ENCODE assay signal across 18 mouse cellular contexts in the genomic region with DNA sequence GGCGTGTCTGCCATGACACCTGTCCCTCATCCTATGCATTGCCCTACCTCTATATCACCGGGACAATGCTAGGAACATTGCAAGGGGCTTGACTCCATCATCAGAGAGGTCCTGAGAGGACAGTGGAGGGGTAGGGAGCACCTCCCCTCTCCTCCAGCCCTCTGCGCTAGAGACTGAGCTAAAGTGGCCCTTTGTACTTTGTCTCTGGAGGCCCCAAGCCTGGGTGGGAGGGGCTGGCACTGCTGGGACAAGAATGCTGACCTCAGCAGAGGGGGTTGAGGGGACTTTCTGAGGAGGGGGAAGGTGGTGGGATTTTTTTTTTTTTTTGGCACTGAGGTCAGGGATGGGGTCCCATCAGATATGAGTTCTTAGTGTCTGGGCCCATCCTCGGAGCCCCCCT. TPM values are rescaled to one million over a fixed set of nuclear protein-coding genes. Genes with fewer than 3 reads are reported as not detected.
DNase-seq lines count a peak whose midpoint lies in the region; ATAC-seq and TF ChIP-seq lines count a peak whose summit lies in the region.
"Had no signal": no experiment of that assay in that cellular context is flagged by ENCODE, and none has a peak within 500 bp of the region (broad histone marks: within the 10 kb centered on the region; RNA-seq: fewer than 3 reads in every experiment).

No protein-coding gene starts in this region.

- no peak overlapping the region for H3K4me3 ChIP-seq in embryonic facial prominence, embryonic 12.5 days
- no peak overlapping the region for H3K4me3 ChIP-seq in embryonic facial prominence, embryonic 10.5 days
- H3K4me3 ChIP-seq in neural tube, embryonic 13.5 days = no peak overlapping the region
- H3K4me3 ChIP-seq in kidney, postnatal 0 days (replicated peaks; ENCODE audit: low read depth, low read length) = no peak overlapping the region
- H3K4me3 ChIP-seq: forebrain, embryonic 12.5 days; liver, embryonic 13.5 days; neural tube, embryonic 15.5 days had no signal

- TF ChIP-seq CTCF in kidney, postnatal 0 days (IDR thresholded peaks at IDR 0.05; ENCODE audit: low read depth) = no peak

- no peaks in the 10 kb centered on the region for H3K27me3 ChIP-seq in embryonic facial prominence, embryonic 12.5 days
- no peaks in the 10 kb centered on the region for H3K27me3 ChIP-seq in embryonic facial prominence, embryonic 10.5 days (replicated peaks; ENCODE audit: low read depth, poor library complexity, severe bottlenecking)
- no peaks in the 10 kb centered on the region for H3K27me3 ChIP-seq in neural tube, embryonic 13.5 days
- no peaks in the 10 kb centered on the region for H3K27me3 ChIP-seq in kidney, postnatal 0 days (ENCODE audit: insufficient read depth, low read length)
- H3K27me3 ChIP-seq: forebrain, embryonic 12.5 days; neural tube, embryonic 15.5 days had no signal

- 63% methylated on average over 4 of the region's 4 CpGs for WGBS in embryonic facial prominence, embryonic 12.5 days
- 66% methylated on average over 4 of the region's 4 CpGs for WGBS in embryonic facial prominence, embryonic 10.5 days
- WGBS in neural tube, embryonic 13.5 days = 69% methylated on average over 4 of the region's 4 CpGs
- WGBS in kidney, postnatal 0 days = 71% methylated on average over 4 of the region's 4 CpGs

- H3K4me1 ChIP-seq in embryonic facial prominence, embryonic 12.5 days = peaks cover 6% of the 10 kb centered on the region; the same call in 1 of the 2 replicates
- H3K4me1 ChIP-seq in embryonic facial prominence, embryonic 10.5 days = peaks cover 17% of the 10 kb centered on the region
- H3K4me1 ChIP-seq in neural tube, embryonic 13.5 days (replicated peaks) = peaks cover 42% of the 10 kb centered on the region
- peaks cover 12% of the 10 kb centered on the region; the same call in 1 of the 2 replicates for H3K4me1 ChIP-seq in kidney, postnatal 0 days (replicated peaks; ENCODE audit: insufficient read depth, low read length)

- no peaks in the 10 kb centered on the region for H3K9me3 ChIP-seq in embryonic facial prominence, embryonic 12.5 days
- H3K9me3 ChIP-seq in embryonic facial prominence, embryonic 10.5 days = no peaks in the 10 kb centered on the region
- H3K9me3 ChIP-seq in neural tube, embryonic 13.5 days = no peaks in the 10 kb centered on the region
- no peaks in the 10 kb centered on the region for H3K9me3 ChIP-seq in kidney, postnatal 0 days (replicated peaks; ENCODE audit: low read length)
- H3K9me3 ChIP-seq: forebrain, embryonic 12.5 days; liver, embryonic 13.5 days; neural tube, embryonic 15.5 days had no signal

- DNase-seq in embryonic facial prominence, embryonic 10.5 days (ENCODE audit: low spot score) = no peak
- DNase-seq in neural tube, embryonic 10.5 days (ENCODE audit: extremely low spot score, low spot score) = no peak
- no peak for DNase-seq in kidney, postnatal 0 days (ENCODE audit: low spot score)
- DNase-seq in embryo, embryonic 11 days = no peak
- DNase-seq in spleen, adult 12 weeks (ENCODE audit: low spot score) = no peak
- no peak for DNase-seq in right cerebral cortex, postnatal 36 days (ENCODE audit: low spot score in 2 of 2)
- DNase-seq: cerebellum, postnatal 10 days; heart, adult 18-20 months; left cerebral cortex, postnatal 4 days; liver, embryonic 13.5 days; thymus, postnatal 36 days had no signal

- no peak overlapping the region for H3K9ac ChIP-seq in embryonic facial prominence, embryonic 12.5 days
- no peak overlapping the region for H3K9ac ChIP-seq in neural tube, embryonic 13.5 days
- H3K9ac ChIP-seq in kidney, postnatal 0 days (ENCODE audit: low read depth, low read length) = no peak overlapping the region
- H3K9ac ChIP-seq: forebrain, embryonic 12.5 days; liver, embryonic 13.5 days; neural tube, embryonic 15.5 days had no signal

- ATAC-seq in embryonic facial prominence, embryonic 12.5 days (ENCODE audit: insufficient number of reproducible peaks, insufficient read depth, low FRiP score, low TSS enrichment) = 0 out of 2 replicates have a peak, but pooled peaks have one; percentile 38
- ATAC-seq in neural tube, embryonic 13.5 days (ENCODE audit: low read depth) = 0 out of 2 replicates have a peak, but pooled peaks have one; percentile 40
- peak; percentile 45; the same call in 1 of the 2 replicates for ATAC-seq in kidney, postnatal 0 days (replicated peaks; ENCODE audit: low FRiP score, low read depth)
- ATAC-seq: hindbrain, embryonic 16.5 days had no signal

- no peak overlapping the region for H3K27ac ChIP-seq in embryonic facial prominence, embryonic 12.5 days
- H3K27ac ChIP-seq in embryonic facial prominence, embryonic 10.5 days (replicated peaks) = no peak overlapping the region
- no peak overlapping the region for H3K27ac ChIP-seq in neural tube, embryonic 13.5 days (replicated peaks)
- peak overlapping the region; percentile 73 for H3K27ac ChIP-seq in kidney, postnatal 0 days
- H3K27ac ChIP-seq: forebrain, embryonic 12.5 days; liver, embryonic 13.5 days; neural tube, embryonic 15.5 days had no signal

- no peak overlapping the region for H3K4me2 ChIP-seq in embryonic facial prominence, embryonic 12.5 days (replicated peaks)
- no peak overlapping the region for H3K4me2 ChIP-seq in neural tube, embryonic 13.5 days
- H3K4me2 ChIP-seq in kidney, postnatal 0 days (ENCODE audit: low read length) = no peak overlapping the region
- H3K4me2 ChIP-seq: forebrain, embryonic 12.5 days; liver, embryonic 13.5 days; neural tube, embryonic 15.5 days had no signal

- no peaks in the 10 kb centered on the region for H3K36me3 ChIP-seq in embryonic facial prominence, embryonic 12.5 days
- H3K36me3 ChIP-seq in embryonic facial prominence, embryonic 10.5 days (replicated peaks) = no peaks in the 10 kb centered on the region
- H3K36me3 ChIP-seq in neural tube, embryonic 13.5 days = no peaks in the 10 kb centered on the region
- H3K36me3 ChIP-seq in kidney, postnatal 0 days (ENCODE audit: insufficient read depth, low read length) = no peaks in the 10 kb centered on the region
- H3K36me3 ChIP-seq: forebrain, embryonic 12.5 days; liver, embryonic 13.5 days; neural tube, embryonic 15.5 days had no signal

RNA-seq across cellular contexts. Expression of a gene that starts 16.6 kb away (rescaled TPM):
- 10.5 and 11.7 TPM in 2 replicates for polyA plus RNA-seq in embryonic facial prominence, embryonic 12.5 days (2016; fragmentation: Nextera tagmentation; extraction: Ambion mirVana)
- 6.3 and 7.6 TPM in 2 replicates for polyA plus RNA-seq in embryonic facial prominence, embryonic 10.5 days (2016; fragmentation: Nextera tagmentation; extraction: Ambion mirVana)
- 13.3 and 14.6 TPM in 2 replicates for polyA plus RNA-seq in neural tube, embryonic 13.5 days (2015; fragmentation: Nextera tagmentation; extraction: Ambion mirVana)
- 6.7 and 7.4 TPM in 2 replicates for polyA plus RNA-seq in kidney, postnatal 0 days (2015; fragmentation: Nextera tagmentation; extraction: Ambion mirVana)

RNA-seq across cellular contexts. Expression of a gene that starts 43.7 kb away (rescaled TPM):
- polyA plus RNA-seq in embryonic facial prominence, embryonic 12.5 days (2016; fragmentation: Nextera tagmentation; extraction: Ambion mirVana) = 39.7 and 42.1 TPM in 2 replicates
- polyA plus RNA-seq in embryonic facial prominence, embryonic 10.5 days (2016; fragmentation: Nextera tagmentation; extraction: Ambion mirVana) = 44.4 and 44.5 TPM in 2 replicates
- polyA plus RNA-seq in neural tube, embryonic 13.5 days (2015; fragmentation: Nextera tagmentation; extraction: Ambion mirVana) = 37.8 and 39.1 TPM in 2 replicates
- 19.9 and 20.5 TPM in 2 replicates for polyA plus RNA-seq in kidney, postnatal 0 days (2015; fragmentation: Nextera tagmentation; extraction: Ambion mirVana)

RNA-seq across cellular contexts. Expression of a gene that starts 45.6 kb away (rescaled TPM):
- polyA plus RNA-seq in embryonic facial prominence, embryonic 12.5 days (2016; fragmentation: Nextera tagmentation; extraction: Ambion mirVana) = 1.6 TPM in 1 of 2 replicates, not detected in the other
- polyA plus RNA-seq in embryonic facial prominence, embryonic 10.5 days (2016; fragmentation: Nextera tagmentation; extraction: Ambion mirVana) = not detected in 2 replicates
- polyA plus RNA-seq in neural tube, embryonic 13.5 days (2015; fragmentation: Nextera tagmentation; extraction: Ambion mirVana) = 3.7 TPM in 1 of 2 replicates, not detected in the other
- not detected in 2 replicates for polyA plus RNA-seq in kidney, postnatal 0 days (2015; fragmentation: Nextera tagmentation; extraction: Ambion mirVana)
- polyA plus RNA-seq: embryonic facial prominence, embryonic 11.5 days; forebrain, embryonic 12.5 days; heart, postnatal 0 days; hindbrain, embryonic 16.5 days; liver, embryonic 13.5 days; neural tube, embryonic 15.5 days had no signal

RNA-seq across cellular contexts. Expression of a gene that starts 57.1 kb away (rescaled TPM):
- 47.5 and 48.5 TPM in 2 replicates for polyA plus RNA-seq in embryonic facial prominence, embryonic 12.5 days (2016; fragmentation: Nextera tagmentation; extraction: Ambion mirVana)
- polyA plus RNA-seq in embryonic facial prominence, embryonic 10.5 days (2016; fragmentation: Nextera tagmentation; extraction: Ambion mirVana) = 43.3 and 45.3 TPM in 2 replicates
- polyA plus RNA-seq in neural tube, embryonic 13.5 days (2015; fragmentation: Nextera tagmentation; extraction: Ambion mirVana) = 35.9 and 38.9 TPM in 2 replicates
- 27.7 and 31.8 TPM in 2 replicates for polyA plus RNA-seq in kidney, postnatal 0 days (2015; fragmentation: Nextera tagmentation; extraction: Ambion mirVana)
